Mouse (Mus musculus) retina, adult 2 months (tissue): ENCODE measurements at regions not wholly inside any gene's neighbourhood (a gene's known extent, or its start where the extent isn't known, plus 50 kb on each side); places are given as distances from the start of the nearest gene placed in this dataset.

ENCODE experiments used
- DNase-seq: peaks from one replicate; pipeline ENCODE4 v3.0.0-alpha.2; 2012; ENCODE audit warnings: low read depth, low spot score

DNA sequence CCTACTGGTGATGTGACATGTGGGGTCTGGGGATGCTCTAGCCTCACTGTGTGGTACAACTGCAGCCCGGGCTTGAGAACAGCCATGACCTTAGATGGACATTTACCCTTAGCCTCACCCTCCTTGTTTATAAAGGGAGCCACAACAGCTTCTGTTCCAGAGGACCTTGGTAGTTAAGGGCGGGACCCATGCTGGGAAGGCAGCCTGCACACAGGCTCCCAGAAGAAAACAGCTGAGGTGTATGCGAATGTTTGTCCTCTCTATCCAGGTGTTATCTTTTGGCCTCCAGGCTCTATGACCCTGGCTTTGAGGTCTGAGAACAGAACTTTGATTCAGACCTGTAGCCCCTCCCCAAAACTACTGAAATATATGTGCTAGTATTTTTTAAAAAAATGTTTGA, 102.1 kb upstream of the Mki67 start:
- DNase-seq: no peak

DNA sequence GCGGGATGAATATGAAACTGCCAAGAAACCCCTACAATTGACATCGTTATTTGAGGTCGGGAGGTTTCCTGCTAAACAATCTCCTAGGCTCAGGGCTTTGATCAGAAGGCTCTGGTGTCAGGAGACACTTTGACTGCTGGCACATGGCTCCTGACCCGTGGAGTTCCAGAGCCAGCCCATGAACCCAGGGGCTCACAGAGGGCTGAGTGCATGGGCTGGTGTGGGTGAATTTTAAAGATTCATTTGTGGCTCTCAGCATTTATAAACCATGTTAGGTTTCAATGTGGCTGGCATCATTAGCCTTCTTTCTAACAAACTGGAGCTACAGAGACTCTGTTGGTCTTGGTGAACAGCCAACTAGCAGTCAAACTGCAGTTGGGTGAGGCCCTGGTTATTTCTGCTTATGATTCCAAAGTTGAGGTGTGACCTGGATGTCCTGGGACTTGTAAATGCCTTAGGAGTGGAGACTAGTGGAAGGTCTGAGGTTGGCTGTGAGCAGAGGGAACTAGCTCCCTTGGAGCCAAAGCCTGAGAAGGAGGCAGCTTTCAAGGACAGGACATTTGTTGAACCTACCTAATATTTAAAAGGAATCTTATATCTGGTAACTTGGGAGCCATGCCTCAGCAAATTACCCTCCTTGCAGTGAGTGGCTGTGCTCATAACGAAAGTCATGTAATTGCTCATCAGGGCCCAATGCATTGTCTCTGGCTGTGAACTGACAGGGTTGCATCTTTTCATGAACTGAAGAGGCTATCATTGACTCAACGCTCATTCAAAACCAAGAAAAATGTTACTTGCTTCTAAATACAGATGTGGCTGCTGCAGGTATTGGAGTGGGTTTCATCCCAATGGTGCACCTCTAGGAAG, 108.0 kb upstream of the Mki67 start:
- no peak for DNase-seq

DNA sequence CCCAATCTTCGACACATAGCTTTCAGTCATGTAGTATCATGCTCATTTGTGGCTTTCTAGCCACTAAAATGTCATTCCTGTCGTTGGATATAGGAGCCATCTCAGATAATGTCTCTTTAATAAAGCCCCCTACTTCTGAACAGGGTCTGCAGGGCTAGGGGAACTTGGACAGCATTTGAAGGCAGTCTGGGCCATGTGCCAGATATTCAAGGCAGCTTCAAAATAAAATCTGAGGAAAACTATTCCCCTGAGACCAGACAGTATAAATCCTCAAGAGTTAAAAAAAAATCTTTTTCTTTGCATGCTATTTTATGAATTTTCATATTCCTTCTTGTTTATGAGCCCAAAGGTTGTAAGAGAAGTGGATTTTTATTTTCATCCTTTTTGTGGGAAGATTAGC, 113.1 kb upstream of the Mki67 start:
- no peak for DNase-seq

DNA sequence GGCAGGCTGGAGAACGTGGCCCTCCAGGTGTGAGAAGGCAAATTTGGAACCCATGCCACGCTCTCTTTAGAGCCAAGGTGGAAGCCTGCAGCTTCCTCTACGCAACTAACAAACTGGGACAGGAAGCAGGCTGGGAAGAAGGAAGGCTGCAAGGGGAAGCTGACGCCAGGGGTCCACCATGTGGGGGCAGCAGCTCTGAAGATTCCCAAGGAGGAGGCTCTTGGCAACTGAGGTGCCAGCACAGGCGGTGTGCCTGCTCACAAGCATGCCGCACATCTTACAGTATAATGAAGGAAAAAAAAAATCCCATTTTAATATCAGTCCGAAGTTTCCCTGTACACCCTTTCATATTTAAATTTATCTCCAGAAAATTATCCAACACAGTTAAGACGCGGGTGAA, 117.3 kb upstream of the Mki67 start:
- no peak for DNase-seq

DNA sequence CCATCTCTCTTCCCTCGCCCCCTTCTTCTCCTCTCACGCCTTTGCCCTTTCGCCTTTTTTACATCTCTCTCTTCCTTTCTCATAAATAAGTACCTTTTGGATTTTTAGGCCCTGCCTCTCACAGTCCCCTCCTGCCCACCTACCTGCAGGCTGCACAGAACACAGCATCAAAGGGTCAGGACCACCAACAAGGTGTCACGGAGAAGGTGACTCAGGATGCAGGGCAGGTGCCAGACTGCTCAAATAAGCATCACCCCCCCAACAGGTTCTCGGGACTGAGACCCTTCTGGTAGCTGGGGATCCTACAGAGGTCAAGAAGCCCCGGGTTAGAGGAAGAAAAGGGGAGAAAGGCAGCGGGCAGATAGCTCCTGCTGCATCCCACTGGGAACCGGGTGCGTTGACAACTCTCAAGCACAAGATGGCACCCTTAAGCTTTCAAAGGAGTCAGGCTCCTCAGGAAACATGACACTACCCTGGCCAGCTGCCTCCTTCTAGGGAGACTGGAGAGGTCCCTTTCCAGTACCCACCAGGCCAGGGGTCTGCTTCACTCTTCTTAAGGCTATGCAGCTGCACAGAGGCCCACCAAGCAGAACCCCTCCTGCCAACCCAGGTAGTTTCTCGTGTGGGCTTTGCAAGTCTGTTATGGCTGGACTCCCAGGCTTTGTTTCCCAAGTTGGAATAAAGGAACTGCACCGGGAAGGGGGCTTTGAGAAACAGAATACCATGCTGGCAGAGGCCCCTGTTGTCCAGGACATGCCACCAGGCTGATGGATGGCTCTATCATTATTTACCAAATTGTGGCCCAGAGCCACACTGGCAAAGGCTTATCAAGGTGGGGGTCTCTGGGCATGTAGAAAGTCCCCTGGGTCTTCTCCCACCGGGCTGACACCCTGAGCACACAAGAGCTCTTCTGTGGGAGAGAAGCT, 120.9 kb upstream of the Mki67 start:
- DNase-seq: peak; percentile 18

DNA sequence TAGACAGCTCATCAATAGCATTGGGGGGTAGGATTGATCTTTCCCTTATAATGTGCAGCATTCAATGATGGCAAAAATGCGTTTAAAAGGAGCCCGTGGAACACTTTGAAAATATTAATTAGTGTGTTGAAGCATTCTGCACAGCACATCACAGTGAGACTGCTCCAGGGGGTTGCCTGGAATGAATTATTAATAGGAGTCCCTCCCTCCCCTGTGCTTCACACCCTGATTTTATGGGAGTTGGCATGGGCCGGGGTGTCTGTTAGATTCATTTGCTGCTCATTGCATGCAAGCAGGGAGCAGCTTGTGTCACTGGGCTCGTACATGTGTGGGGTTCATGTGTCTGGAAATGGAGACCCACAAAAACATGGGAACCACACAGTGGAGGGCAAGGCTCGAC, 127.9 kb upstream of the Mki67 start:
- DNase-seq: no peak

DNA sequence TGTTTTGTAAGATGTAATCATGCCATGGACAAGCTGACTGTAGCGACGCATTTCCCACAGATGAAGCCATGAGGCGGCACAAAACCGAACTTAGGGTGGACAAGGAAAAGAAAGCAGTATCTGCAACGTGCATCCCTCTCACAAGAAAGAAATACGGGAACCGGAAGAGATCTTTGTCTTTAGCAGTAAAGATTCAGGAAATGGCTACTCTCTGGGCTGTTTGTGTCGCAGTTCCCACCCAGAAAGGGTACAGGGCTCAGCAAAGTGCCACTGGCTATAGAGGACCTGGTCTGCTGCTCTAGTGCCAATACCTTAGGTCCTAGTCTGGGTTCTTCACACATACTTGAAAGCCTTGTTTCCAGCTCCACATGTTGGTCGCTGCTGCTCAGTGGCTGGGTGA, 131.1 kb upstream of the Mki67 start:
- no peak for DNase-seq

DNA sequence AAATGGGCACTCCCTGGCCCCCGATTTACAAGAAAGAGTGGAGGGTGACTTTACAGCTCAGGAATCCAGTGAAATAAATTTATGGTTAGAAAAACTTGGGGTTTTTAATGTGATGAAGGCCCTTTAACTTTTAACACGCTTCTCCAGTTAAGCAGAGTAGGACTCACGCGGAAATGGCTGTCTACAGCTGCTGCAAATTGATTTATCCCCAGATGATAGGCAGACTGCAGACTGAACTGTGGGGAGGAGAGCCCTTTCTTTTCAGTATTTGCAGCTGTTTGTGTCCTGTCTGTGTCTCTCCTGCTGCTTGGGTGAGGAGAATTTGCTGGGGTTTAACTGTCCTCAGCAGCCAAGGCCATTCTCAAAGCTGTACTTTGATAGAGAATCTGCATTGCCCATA, 132.0 kb upstream of the Mki67 start:
- DNase-seq: no peak

DNA sequence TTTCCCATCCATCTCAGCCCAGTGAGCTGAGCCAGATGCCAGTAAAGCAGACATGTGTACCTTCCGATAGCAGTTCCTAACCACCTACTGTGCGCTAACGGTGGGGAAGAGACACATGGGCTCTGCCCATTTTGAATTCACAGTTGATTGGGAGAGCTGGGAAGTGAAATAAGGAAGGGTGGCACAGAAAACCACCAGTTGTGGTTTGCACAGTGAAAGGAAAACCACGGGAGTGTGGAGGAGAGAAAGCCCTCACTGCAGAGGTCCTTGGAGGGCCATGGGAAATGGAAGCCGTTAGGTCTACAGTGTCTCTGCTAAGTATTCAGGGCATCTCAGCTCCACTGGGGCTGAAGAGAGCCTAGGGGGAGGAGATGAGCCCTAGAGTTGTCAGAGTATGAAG, 132.7 kb upstream of the Mki67 start:
- DNase-seq: no peak

DNA sequence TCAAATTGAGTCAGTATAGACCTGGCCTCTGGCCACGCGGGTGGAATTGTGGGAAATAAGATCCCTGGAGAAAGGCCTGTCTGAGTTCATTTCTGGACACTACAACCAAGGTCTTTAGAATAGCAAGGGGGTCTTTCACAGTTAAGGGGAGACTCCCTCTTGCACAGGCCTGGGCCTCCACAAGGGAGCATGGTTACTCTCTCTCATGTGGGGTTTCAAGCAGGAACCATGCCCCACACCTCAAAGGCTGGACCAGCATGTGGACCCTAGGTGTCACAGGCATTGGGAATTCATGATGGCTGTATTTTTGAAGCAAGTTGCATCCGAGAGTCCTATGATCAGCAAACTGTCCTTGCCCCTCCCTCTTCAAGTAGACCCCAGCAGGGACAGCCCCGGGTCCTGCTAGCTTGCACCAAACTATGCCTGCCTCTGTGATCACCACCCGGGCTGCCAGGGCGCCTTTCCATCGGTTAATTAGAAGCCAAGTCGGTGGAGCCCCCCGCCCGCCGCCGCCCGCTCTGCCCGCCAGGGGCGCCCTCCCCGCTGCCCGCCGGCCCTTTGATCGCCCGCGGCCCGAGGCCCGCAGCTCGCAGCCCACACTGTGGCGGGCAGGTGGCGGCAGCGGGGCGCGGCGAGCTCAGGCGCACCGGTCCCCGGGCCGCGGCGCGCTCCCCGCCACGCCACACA, 137.1 kb upstream of the Mki67 start:
- DNase-seq: no peak

DNA sequence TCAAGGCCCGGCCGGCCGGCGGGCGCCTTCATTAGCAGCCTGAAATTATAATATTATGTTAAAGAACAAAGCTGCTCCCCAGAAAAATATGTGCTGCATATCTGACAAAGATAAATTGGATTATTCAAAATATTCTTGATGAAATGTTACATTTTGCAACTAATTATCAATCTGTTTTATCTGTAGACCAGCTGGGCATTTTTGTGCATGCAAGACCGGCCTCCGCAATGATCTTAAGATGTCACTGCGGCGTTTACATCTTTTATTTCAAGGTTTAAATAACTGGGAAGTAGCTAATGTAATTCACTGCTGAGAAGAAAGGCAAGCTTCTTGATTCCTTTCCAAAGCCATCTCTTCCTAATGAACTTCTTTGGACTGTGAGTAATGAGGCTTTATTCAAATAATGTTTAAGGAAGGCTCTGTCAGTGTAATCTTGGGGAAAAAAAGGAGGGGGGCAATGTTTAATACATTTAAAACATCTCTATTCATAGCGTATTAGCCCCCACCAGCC, 137.7 kb upstream of the Mki67 start:
- DNase-seq: no peak

DNA sequence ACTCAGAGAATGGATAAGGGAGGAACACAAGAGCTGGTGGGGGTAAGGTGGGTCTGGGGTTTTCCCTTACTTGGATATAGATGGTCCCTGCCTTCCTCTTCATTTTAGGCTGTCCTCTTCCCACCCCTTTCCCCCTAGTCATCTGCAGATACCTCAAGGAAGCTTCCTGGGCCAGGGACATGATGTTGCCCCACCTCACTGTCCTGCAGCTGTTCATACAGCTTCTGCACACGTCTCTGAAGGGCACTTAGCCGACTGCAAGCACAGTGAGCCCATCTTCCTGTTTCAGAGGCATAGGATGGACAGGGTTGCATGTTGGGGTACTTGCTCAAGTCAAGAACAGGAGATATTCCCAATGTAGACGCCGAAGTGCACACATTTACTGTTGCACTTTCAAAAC, 144.1 kb upstream of the Mki67 start:
- no peak for DNase-seq

DNA sequence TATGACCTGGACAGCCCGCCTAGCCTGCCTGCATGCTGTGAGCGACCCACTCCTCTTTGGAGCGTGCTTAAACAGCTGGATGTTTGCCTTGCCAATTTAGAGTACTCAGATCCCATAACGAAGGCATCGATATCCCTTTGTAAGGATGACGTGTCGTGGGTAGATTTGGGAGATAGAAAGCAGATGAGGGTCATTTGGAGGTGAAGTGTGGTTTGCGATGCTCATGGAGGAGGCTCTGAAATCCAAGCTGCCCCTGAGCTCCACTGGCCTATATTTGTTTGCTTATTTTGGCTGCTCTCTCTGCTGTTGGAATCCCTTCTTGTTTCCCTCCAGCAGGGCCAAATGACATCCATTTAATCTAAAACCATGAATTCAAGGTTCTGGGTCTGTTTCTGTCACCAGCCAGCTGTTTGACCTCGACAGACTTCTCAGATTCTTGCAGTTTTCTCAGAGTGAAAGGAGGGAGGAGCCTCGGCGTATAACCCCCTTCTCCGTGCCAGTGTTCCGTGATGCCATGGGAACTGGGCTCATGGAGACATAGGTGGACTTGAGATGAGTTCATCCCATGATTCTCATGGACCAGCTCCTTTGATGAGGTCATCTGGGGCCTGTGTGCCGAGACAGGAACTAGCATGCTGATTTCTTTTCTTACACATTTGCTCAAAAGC, 144.7 kb upstream of the Mki67 start:
- DNase-seq: no peak

DNA sequence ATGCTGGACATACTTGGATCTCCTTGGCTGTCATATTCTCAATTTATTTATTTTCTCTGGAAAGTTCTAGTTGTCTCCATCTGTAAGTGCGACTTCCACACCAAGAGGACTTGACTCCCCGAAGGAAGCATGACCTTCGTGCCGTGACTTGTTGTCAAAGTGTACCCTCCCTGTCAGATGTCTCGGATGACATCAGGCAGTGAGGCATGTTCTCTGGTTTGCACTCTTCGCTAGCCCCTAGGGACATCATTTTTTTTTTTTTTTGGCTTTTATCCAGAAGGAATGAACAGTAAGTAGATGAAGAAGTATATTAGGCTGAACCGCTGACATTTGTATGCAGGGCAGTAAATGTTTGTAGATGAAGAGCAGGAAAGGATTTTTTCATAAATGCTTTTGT, 145.2 kb upstream of the Mki67 start:
- DNase-seq: no peak

DNA sequence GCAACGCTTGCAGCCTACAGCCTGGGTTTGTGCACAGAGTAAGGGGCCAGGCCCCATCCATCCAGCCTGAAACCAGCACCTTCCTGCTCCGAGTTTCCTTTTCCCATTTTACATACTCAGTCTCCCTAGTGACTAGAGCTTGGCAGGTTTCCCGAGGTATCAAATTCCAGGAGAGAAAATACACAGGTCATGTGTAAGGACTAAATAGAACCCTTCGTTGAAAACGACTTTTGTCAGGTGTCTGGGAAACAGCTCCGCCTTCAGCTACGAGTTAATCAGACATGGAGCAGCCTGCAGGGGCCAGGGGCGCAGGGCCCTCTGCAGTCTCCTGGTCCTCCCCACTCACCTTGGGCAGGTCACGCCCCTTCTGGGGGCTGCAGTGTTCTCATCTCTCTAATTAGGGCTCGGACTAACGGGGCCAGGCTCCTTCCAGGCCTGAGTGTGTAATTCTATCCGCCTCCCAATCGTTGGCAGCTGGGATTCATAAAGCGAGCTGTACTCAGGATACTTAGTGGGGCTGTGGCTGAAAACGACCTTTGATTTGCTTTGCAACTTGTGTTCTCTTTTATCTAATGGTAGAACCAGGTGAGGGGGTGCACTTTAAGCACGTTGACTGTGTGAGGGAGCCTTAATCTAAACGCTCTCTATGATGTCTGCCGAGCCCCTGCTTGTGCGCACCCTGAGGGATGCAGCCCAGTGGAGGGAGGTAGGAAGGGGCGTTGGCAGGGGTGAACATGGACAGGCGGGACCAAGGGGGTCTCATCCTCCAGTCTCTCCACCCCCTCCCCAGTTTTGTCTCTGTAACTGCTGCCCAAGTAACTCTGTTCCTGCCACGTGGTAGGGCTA, 147.6 kb upstream of the Mki67 start:
- DNase-seq: no peak

DNA sequence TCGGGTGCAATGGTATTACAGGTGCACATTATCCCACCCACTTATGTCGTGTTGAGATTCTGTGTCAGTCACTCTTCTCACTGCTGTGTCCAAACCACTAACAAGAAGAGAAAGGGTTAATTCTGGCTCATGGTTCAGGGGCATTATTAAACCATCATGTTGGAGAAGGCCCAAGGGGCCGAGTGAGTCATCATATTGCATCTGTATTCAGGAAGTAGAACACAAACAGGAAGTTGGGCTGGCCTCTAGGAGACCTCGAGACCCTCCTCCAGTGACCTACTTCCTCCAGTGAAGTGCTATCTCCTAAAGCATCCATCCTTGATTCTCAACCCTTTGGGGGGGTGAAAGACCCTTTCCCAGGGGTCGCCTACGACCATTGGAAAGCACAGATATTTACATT, 154.8 kb upstream of the Mki67 start:
- DNase-seq: no peak

DNA sequence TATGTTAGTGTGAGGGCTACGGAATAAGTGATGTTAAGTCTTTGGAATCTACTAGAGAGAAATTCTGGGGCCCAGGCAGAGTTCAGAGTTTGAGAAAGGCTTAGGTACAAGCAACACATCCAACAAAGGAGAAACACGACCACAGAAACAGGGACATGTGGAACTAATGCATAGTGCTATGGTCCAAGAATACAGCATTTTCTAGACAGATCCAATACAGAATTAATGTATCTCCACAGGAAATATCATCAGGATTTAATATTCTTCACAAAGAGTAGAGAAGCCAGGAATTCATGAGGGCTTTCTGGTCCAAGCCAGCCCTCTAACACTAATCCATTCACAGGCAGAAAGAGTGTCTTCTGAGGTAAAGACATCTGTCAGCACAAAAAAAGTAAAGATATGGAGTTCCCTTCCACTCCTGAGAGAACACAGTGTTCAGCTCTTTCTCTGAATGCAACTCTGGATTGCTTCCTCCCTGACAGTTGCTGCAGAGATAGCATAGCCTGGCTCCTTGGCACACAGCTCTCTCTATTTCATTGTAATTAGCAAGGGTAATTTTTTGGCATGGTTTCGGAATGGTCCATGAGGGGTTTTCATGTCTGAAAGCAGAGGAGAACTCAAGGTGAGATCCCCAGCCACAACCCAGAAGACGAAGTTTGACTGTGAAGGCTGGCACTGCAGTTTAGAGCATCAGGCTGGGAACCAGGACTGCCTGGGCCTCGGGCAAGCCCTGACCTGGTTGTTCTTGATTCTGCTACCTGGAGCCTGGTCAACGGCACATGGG, 161.1 kb upstream of the Mki67 start:
- no peak for DNase-seq

DNA sequence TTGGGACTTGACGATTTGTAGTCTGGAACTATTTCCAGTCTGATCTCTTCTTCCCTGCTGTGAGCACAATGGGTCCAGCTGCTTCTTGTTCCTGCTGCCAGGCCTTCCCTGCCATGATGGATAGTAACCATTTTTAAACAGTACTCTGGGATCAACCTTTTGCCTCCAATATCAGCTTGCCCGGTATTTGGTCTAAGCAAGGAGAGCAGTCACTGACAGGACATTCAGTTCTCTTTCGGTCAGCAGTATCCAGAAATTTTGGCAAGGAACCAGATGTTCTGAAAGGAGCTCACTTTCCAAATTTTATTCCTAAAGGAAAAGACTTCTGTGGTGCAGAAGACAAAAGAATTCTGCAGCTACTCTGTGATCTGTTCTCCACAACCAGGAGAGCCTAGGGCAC, 162.6 kb upstream of the Mki67 start:
- DNase-seq: no peak

DNA sequence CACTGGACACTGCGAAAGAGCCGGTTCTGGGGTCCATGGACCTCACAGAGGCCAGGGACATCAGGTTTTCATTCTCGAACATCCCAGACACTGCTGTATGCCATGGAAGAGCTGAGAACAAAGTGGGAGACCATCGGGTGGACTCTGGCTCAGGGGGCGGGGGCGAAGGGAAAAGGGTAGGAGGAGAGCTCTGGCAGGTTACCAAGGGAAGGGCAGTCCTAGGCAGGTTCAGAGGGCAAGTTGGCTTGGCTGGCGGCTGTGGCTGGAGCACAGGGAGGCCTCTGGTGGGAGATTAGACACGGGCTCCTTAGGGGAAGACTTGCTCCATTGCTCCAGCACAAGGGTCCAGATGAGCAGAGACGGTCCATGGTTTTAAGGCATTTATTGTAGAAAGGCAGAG, 164.3 kb upstream of the Mki67 start:
- no peak for DNase-seq

DNA sequence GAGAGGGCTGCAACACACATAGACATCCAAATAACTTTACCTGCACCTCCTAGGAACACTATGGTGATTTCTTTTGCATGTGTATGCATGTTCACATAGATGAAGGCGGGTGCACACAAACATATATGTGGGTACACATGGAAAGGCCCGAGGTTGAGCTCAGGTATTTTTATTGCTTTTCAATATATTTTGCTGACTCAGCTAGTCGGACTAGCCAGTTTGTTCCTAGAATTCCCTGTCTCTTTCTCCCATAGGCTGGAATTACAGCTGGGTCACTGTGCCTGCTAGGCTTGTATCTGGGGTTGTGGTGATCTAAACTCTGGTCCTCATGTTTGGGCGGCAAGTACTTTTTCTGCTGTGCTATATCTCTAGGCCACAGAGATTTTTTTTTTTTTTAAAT, 166.1 kb upstream of the Mki67 start:
- DNase-seq: no peak
